ENCODE assay signal across 9 mouse cellular contexts in genomic region chr17:87882594-87882993, GRCm38 (mm10). TPM values are rescaled to one million over a fixed set of nuclear protein-coding genes. Genes with fewer than 3 reads are reported as not detected.
DNase-seq lines count a peak whose midpoint lies in the region; ATAC-seq and TF ChIP-seq lines count a peak whose summit lies in the region.
"Had no signal": no experiment of that assay in that cellular context is flagged by ENCODE, and none has a peak within 500 bp of the region (broad histone marks: within the 10 kb centered on the region; RNA-seq: fewer than 3 reads in every experiment).

No protein-coding gene starts in this region.

- H3K36me3 ChIP-seq in ES-Bruce4 (ENCODE audit: control insufficient read depth, insufficient read depth, low read length, poor library complexity, severe bottlenecking), result no peaks in the 10 kb centered on the region
- no peaks in the 10 kb centered on the region for H3K36me3 ChIP-seq in heart, postnatal 0 days (replicated peaks; ENCODE audit: control insufficient read depth, insufficient read depth, low read length)
- no peaks in the 10 kb centered on the region for H3K36me3 ChIP-seq in liver, embryonic 11.5 days (ENCODE audit: control insufficient read depth, insufficient read depth, low read length)
- H3K36me3 ChIP-seq in small intestine, adult 2 months (ENCODE audit: control insufficient read depth, insufficient read depth, low read length), result no peaks in the 10 kb centered on the region

- H3K4me3 ChIP-seq in layer of hippocampus, adult 2 months, result no peak overlapping the region
- H3K4me3 ChIP-seq in ES-Bruce4 (ENCODE audit: low read depth, low read length), result no peak overlapping the region
- no peak overlapping the region for H3K4me3 ChIP-seq in heart, postnatal 0 days (ENCODE audit: low read depth, low read length)
- H3K4me3 ChIP-seq in liver, embryonic 11.5 days (ENCODE audit: low read depth, low read length), result no peak overlapping the region
- H3K4me3 ChIP-seq in small intestine, adult 2 months (ENCODE audit: low read depth, low read length), result no peak overlapping the region

- no peaks in the 10 kb centered on the region for H3K27me3 ChIP-seq in ES-Bruce4 (ENCODE audit: control insufficient read depth, insufficient read depth, low read length, poor library complexity, severe bottlenecking)
- no peaks in the 10 kb centered on the region for H3K27me3 ChIP-seq in heart, postnatal 0 days (ENCODE audit: control insufficient read depth, insufficient read depth, low read length)
- no peaks in the 10 kb centered on the region for H3K27me3 ChIP-seq in liver, embryonic 11.5 days (replicated peaks; ENCODE audit: control insufficient read depth, insufficient read depth, low read length)
- H3K27me3 ChIP-seq in small intestine, adult 2 months (ENCODE audit: control insufficient read depth, insufficient read depth, low read length), result no peaks in the 10 kb centered on the region

- no peak overlapping the region for H3K9ac ChIP-seq in ES-Bruce4 (ENCODE audit: low read depth, poor library complexity, severe bottlenecking)
- no peak overlapping the region for H3K9ac ChIP-seq in heart, postnatal 0 days (replicated peaks; ENCODE audit: low read depth, low read length)
- H3K9ac ChIP-seq in liver, embryonic 11.5 days (ENCODE audit: low read depth, low read length), result no peak overlapping the region

- no peak for ATAC-seq in heart, postnatal 0 days (ENCODE audit: insufficient read depth, low read depth)
- ATAC-seq in liver, embryonic 11.5 days (replicated peaks; ENCODE audit: low FRiP score), result peak; percentile 70

- no peak for DNase-seq in layer of hippocampus, adult 2 months (ENCODE audit: low spot score in 2 of 2)
- no peak for DNase-seq in layer of hippocampus, adult 9-11 months
- peak; percentile 61 for DNase-seq in adrenal gland, postnatal 25 days
- peak; percentile 7 for DNase-seq in heart, postnatal 0 days (ENCODE audit: low spot score)
- peak; percentile 48 for DNase-seq in liver, embryonic 11.5 days (ENCODE audit: low spot score)
- DNase-seq in gastrocnemius, postnatal 4 days (ENCODE audit: low spot score in 2 of 2), result no peak

- TF ChIP-seq POLR2A in ES-Bruce4 (IDR thresholded peaks at IDR 0.05; ENCODE audit: insufficient read depth, low read length), result no peak
- no peak for TF ChIP-seq POLR2A in small intestine, adult 2 months (IDR thresholded peaks at IDR 0.05; ENCODE audit: low read depth, low read length)

- no peak overlapping the region for H3K4me2 ChIP-seq in heart, postnatal 0 days (ENCODE audit: low read depth, low read length)
- H3K4me2 ChIP-seq in liver, embryonic 11.5 days, result no peak overlapping the region

- peaks cover 2% of the 10 kb centered on the region for H3K4me1 ChIP-seq in ES-Bruce4 (ENCODE audit: control insufficient read depth, insufficient read depth, low read length)
- H3K4me1 ChIP-seq in heart, postnatal 0 days (ENCODE audit: control insufficient read depth, insufficient read depth), result no peaks in the 10 kb centered on the region
- no peaks in the 10 kb centered on the region for H3K4me1 ChIP-seq in liver, embryonic 11.5 days (replicated peaks; ENCODE audit: control insufficient read depth, insufficient read depth, low read length)
- H3K4me1 ChIP-seq in small intestine, adult 2 months (ENCODE audit: control insufficient read depth, insufficient read depth, insufficient read length, low read length), result no peaks in the 10 kb centered on the region

- TF ChIP-seq EP300 in ES-Bruce4 (IDR thresholded peaks at IDR 0.05; ENCODE audit: insufficient read depth, low read depth, low read length), result no peak
- TF ChIP-seq EP300 in heart, postnatal 0 days (IDR thresholded peaks at IDR 0.05; ENCODE audit: low read depth), result no peak

- no peaks in the 10 kb centered on the region for H3K9me3 ChIP-seq in ES-Bruce4 (replicated peaks; ENCODE audit: control insufficient read depth, insufficient read depth, low read length, poor library complexity, severe bottlenecking)
- H3K9me3 ChIP-seq in heart, postnatal 0 days (replicated peaks; ENCODE audit: control insufficient read depth, low read length), result no peaks in the 10 kb centered on the region
- H3K9me3 ChIP-seq in liver, embryonic 11.5 days (ENCODE audit: control insufficient read depth, low read length), result no peaks in the 10 kb centered on the region

- TF ChIP-seq CTCF in layer of hippocampus, adult 2 months (conservative IDR thresholded peaks at IDR 0.05), result peak; percentile 81
- peak; percentile 90 for TF ChIP-seq CTCF in ES-Bruce4 (IDR thresholded peaks at IDR 0.05; ENCODE audit: low read depth, low read length)
- TF ChIP-seq CTCF in heart, postnatal 0 days (IDR thresholded peaks at IDR 0.05; ENCODE audit: low read depth), result peak; percentile 53
- peak; percentile 59; the same call in 1 of the 2 replicates for TF ChIP-seq CTCF in small intestine, adult 2 months (IDR thresholded peaks at IDR 0.05; ENCODE audit: extremely low read depth, insufficient read length, insufficient replicate concordance, low read depth, low read length)

- no peak overlapping the region for H3K27ac ChIP-seq in layer of hippocampus, adult 2 months
- no peak overlapping the region for H3K27ac ChIP-seq in ES-Bruce4 (ENCODE audit: insufficient read depth, low read length)
- no peak overlapping the region for H3K27ac ChIP-seq in heart, postnatal 0 days (ENCODE audit: low read depth)
- no peak overlapping the region for H3K27ac ChIP-seq in liver, embryonic 11.5 days (ENCODE audit: low read depth, low read length)
- H3K27ac ChIP-seq in small intestine, adult 2 months (ENCODE audit: insufficient read depth, low read depth, low read length), result no peak overlapping the region

- 0% methylated on average over 1 of the region's 1 CpGs for WGBS in heart, postnatal 0 days
- 3% methylated on average over 1 of the region's 1 CpGs for WGBS in liver, embryonic 11.5 days
- 4% methylated on average over 1 of the region's 1 CpGs for WGBS in small intestine, adult 2 months

RNA-seq across cellular contexts. Expression of gene Rpl36-ps4, which starts 38.2 kb away (rescaled TPM):
- total RNA-seq in layer of hippocampus, adult 2 months (2021), result not detected
- not detected in 2 replicates for polyA plus RNA-seq in ES-Bruce4 (2011; ENCODE audit: insufficient read depth, insufficient read length, low read depth, missing spikeins)
- not detected in 2 replicates for total RNA-seq in adrenal gland, postnatal 25 days (2021)
- not detected in 2 replicates for total RNA-seq in heart, postnatal 0 days (2014; rRNA removed; ENCODE audit: low replicate concordance)
- not detected in 2 replicates for polyA plus RNA-seq in heart, postnatal 0 days (2015; fragmentation: Nextera tagmentation; extraction: Ambion mirVana)
- not detected in 2 replicates for polyA plus RNA-seq in liver, embryonic 11.5 days (2014; fragmentation: Nextera tagmentation; extraction: Ambion mirVana)
- polyA plus RNA-seq in small intestine, adult 2 months (2012; rRNA removed), result not detected in 2 replicates
- not detected for total RNA-seq in gastrocnemius, postnatal 4 days (2021)
- polyA plus RNA-seq: frontal cortex, adult 2 months had no signal

Comparison
In these comparisons a context has a peak if more than half of its experiments do, and no peak if none do; other contexts are left out.
1. DNase-seq: peak in adrenal gland, postnatal 25 days (single experiment), heart, postnatal 0 days (single experiment) and liver, embryonic 11.5 days (single experiment); none in layer of hippocampus, adult 2 months (0 of 2), layer of hippocampus, adult 9-11 months (single experiment) and gastrocnemius, postnatal 4 days (0 of 2).
2. Peak in every context shown above with its lines, with median percentiles within 50 percentile points of each other: CTCF ChIP-seq.